15 mouse cellular contexts compared by ENCODE assay signal in genomic region chr9:14203768-14204416, GRCm38 (mm10).
DNase-seq lines count a peak whose midpoint lies in the region; ATAC-seq and TF ChIP-seq lines count a peak whose summit lies in the region.
"Had no signal": no experiment of that assay in that cellular context is flagged by ENCODE, and none has a peak within 500 bp of the region (broad histone marks: within the 10 kb centered on the region; RNA-seq: fewer than 3 reads in every experiment).

No protein-coding gene starts in this region.

- 44% methylated on average over 11 of the region's 11 CpGs for WGBS in lung, embryonic 16.5 days
- 63% methylated on average over 11 of the region's 11 CpGs for whole genome bisulfite sequencing in lung, adult 2 months

- H3K9me3 ChIP-seq in lung, embryonic 16.5 days (ENCODE audit: control insufficient read depth, low read length): no peaks in the 10 kb centered on the region
- H3K9me3 ChIP-seq: forebrain, embryonic 15.5 days; G1E; midbrain, embryonic 12.5 days had no signal

- H3K4me2 ChIP-seq in lung, embryonic 16.5 days (ENCODE audit: low read depth, low read length): no peak overlapping the region
- H3K4me2 ChIP-seq: forebrain, embryonic 15.5 days; midbrain, embryonic 12.5 days had no signal

- intact Hi-C loops in left cerebral cortex, postnatal 10 days (cut with DNase I): no loop called here

- H3K4me1 ChIP-seq in lung, embryonic 16.5 days (replicated peaks; ENCODE audit: control insufficient read depth, insufficient read depth, low read length): peaks cover 36% of the 10 kb centered on the region
- peaks cover 4% of the 10 kb centered on the region for H3K4me1 ChIP-seq in lung, adult 2 months (ENCODE audit: control insufficient read depth, insufficient read depth, low read length)
- H3K4me1 ChIP-seq: forebrain, embryonic 15.5 days; midbrain, embryonic 12.5 days had no signal

- no peak for DNase-seq in lung, adult 2 months
- peak; percentile 53 for DNase-seq in NIH3T3 (ENCODE audit: low read depth)
- peak; percentile 58 for DNase-seq in kidney, postnatal 10 days
- peak; percentile 47 for DNase-seq in lung, postnatal 10 days
- DNase-seq in urinary bladder, adult 2 months (ENCODE audit: low spot score): no peak
- DNase-seq in c-Kit-positive CD71-positive TER-119-positive erythroid progenitor cells, embryonic 14.5 days (ENCODE audit: low spot score): no peak
- no peak for DNase-seq in left cerebral cortex, postnatal 10 days (ENCODE audit: extremely low spot score in 1 of 2, low spot score in 2 of 2)
- DNase-seq: cerebellum, postnatal 25 days; liver had no signal

- TF ChIP-seq POLR2A in lung, adult 2 months (IDR thresholded peaks at IDR 0.05; ENCODE audit: borderline replicate concordance, extremely low read depth, low read depth, low read length): no peak

- no peak for TF ChIP-seq CTCF in lung, adult 2 months (IDR thresholded peaks at IDR 0.05; ENCODE audit: insufficient read depth, low read length)

- no peaks in the 10 kb centered on the region for H3K36me3 ChIP-seq in lung, embryonic 16.5 days (ENCODE audit: control insufficient read depth, insufficient read depth, low read length)
- H3K36me3 ChIP-seq: forebrain, embryonic 15.5 days; G1E; midbrain, embryonic 12.5 days had no signal

- no peaks in the 10 kb centered on the region for H3K27me3 ChIP-seq in lung, embryonic 16.5 days (ENCODE audit: control insufficient read depth, insufficient read depth, low read depth, low read length)
- H3K27me3 ChIP-seq: forebrain, embryonic 15.5 days; midbrain, embryonic 12.5 days had no signal

- ATAC-seq in lung, embryonic 16.5 days (ENCODE audit: low read depth): peak; percentile 71
- ATAC-seq: forebrain, embryonic 15.5 days had no signal

- no peak overlapping the region for H3K9ac ChIP-seq in lung, embryonic 16.5 days (ENCODE audit: low read length)
- H3K9ac ChIP-seq: forebrain, embryonic 15.5 days; midbrain, embryonic 12.5 days had no signal

- H3K27ac ChIP-seq in lung, embryonic 16.5 days (ENCODE audit: low read length): no peak overlapping the region
- H3K27ac ChIP-seq: forebrain, embryonic 15.5 days; left cerebral cortex, adult 2 months; midbrain, embryonic 12.5 days had no signal

- no peak overlapping the region for H3K4me3 ChIP-seq in lung, embryonic 16.5 days (ENCODE audit: low read length)
- H3K4me3 ChIP-seq in lung, adult 2 months (replicated peaks; ENCODE audit: extremely low read depth, low read depth, low read length): no peak overlapping the region
- H3K4me3 ChIP-seq: forebrain, embryonic 15.5 days; left cerebral cortex, adult 2 months; midbrain, embryonic 12.5 days; myocyte had no signal

Comparison
In these comparisons a context has a peak if more than half of its experiments do, and no peak if none do; other contexts are left out.
1. DNase-seq: peak in NIH3T3 (single experiment), kidney, postnatal 10 days (single experiment) and lung, postnatal 10 days (single experiment); none in lung, adult 2 months (single experiment), urinary bladder, adult 2 months (single experiment), c-Kit-positive CD71-positive TER-119-positive erythroid progenitor cells, embryonic 14.5 days (single experiment) and left cerebral cortex, postnatal 10 days (0 of 2).